ENCODE assay signal across 15 mouse cellular contexts in genomic region chr10:51023308-51024279, GRCm38 (mm10).
"Had no signal": no experiment of that assay in that cellular context is flagged by ENCODE, and none has a peak within 500 bp of the region (broad histone marks: within the 10 kb centered on the region; RNA-seq: fewer than 3 reads in every experiment).

No protein-coding gene starts in this region.

- H3K4me1 ChIP-seq: kidney, embryonic 15.5 days; limb, embryonic 15.5 days; liver, embryonic 12.5 days; neural tube, embryonic 13.5 days; stomach, embryonic 15.5 days had no signal

- H3K9me3 ChIP-seq: kidney, embryonic 15.5 days; limb, embryonic 15.5 days; liver, embryonic 12.5 days; neural tube, embryonic 13.5 days; stomach, embryonic 15.5 days had no signal

- H3K4me3 ChIP-seq: kidney, embryonic 15.5 days; left cerebral cortex, adult 2 months; limb, embryonic 15.5 days; liver, embryonic 12.5 days; neural tube, embryonic 13.5 days; stomach, embryonic 15.5 days had no signal

- H3K27ac ChIP-seq: kidney, embryonic 15.5 days; left cerebral cortex, adult 2 months; limb, embryonic 15.5 days; liver, embryonic 12.5 days; neural tube, embryonic 13.5 days; stomach, embryonic 15.5 days had no signal

- H3K4me2 ChIP-seq: kidney, embryonic 15.5 days; limb, embryonic 15.5 days; liver, embryonic 12.5 days; lung, embryonic 14.5 days; neural tube, embryonic 13.5 days; stomach, embryonic 15.5 days had no signal

- H3K36me3 ChIP-seq: kidney, embryonic 15.5 days; limb, embryonic 15.5 days; liver, embryonic 12.5 days; neural tube, embryonic 13.5 days; stomach, embryonic 15.5 days had no signal

- H3K9ac ChIP-seq: kidney, embryonic 15.5 days; limb, embryonic 15.5 days; liver, embryonic 12.5 days; lung, embryonic 14.5 days; neural tube, embryonic 13.5 days; stomach, embryonic 15.5 days had no signal

- DNase-seq: kidney, adult 2 months; kidney, postnatal 14 days; lung, embryonic 14.5 days; lung, postnatal 10 days; lung, postnatal 4 days; right cerebral cortex, postnatal 14 days; thymus, adult 2 months; thymus, postnatal 25 days had no signal

- ATAC-seq: intestine, embryonic 16.5 days; liver, embryonic 12.5 days had no signal

- H3K27me3 ChIP-seq: kidney, embryonic 15.5 days; limb, embryonic 15.5 days; liver, embryonic 12.5 days; neural tube, embryonic 13.5 days; stomach, embryonic 15.5 days had no signal
